Mouse (Mus musculus): Measurements from ENCODE around the gene Glis2. TPM values are rescaled to one million over a fixed set of nuclear protein-coding genes. Genes with fewer than 3 reads are reported as not detected.
A peak's percentile ranks its signal among the peaks of the same experiment; 100 is the strongest.

Glis2 gene
- polyA plus RNA-seq, 1 experiment, result 29.6 TPM

GRCm38 (mm10) chr16:4559715-4560144 lies 34.8 kb upstream of the Glis2 start, which contains the start of gene Tfap4:
TSS of gene Tfap4 (minus strand) at chr16:4559854.
- H3K27me3 ChIP-seq (ENCODE audit: control insufficient read depth, insufficient read depth, insufficient read length), result no peaks in the 10 kb centered on the region
- H3K79me2 ChIP-seq (ENCODE audit: control insufficient read depth, insufficient read depth), result peaks cover 36% of the 10 kb centered on the region
- peak within 1 kb of the TSS; percentile 32 for H3ac ChIP-seq (ENCODE audit: control insufficient read depth, insufficient read length)
- H3K4me3 ChIP-seq, result peak within 1 kb of the TSS; percentile 80
- no peaks in the 10 kb centered on the region for H3K36me3 ChIP-seq (ENCODE audit: control insufficient read depth, insufficient read depth)
- H3K4me2 ChIP-seq (ENCODE audit: low read depth), result peak within 1 kb of the TSS; percentile 97
- TF ChIP-seq TCF3 (IDR thresholded peaks at IDR 0.05; ENCODE audit: insufficient read length, low read depth) (no peak), MYOG (IDR thresholded peaks at IDR 0.05; ENCODE audit: control insufficient read depth in 1 of 3, insufficient read depth in 1 of 3, insufficient read length in 2 of 3, low read depth in 2 of 3) (peak in 1 of 3 experiments; percentile 63), E2F4 (IDR thresholded peaks at IDR 0.05; ENCODE audit: insufficient read depth) (peak; percentile 77), CEBPB (IDR thresholded peaks at IDR 0.05; ENCODE audit: insufficient read depth, poor library complexity, severe bottlenecking) (no peak), SRF (IDR thresholded peaks at IDR 0.05; ENCODE audit: control insufficient read depth, insufficient read length, low read depth) (no peak), POLR2AphosphoS2 (IDR thresholded peaks at IDR 0.05; ENCODE audit: insufficient read length, low read depth) (no peak), TCF12 (IDR thresholded peaks at IDR 0.05; ENCODE audit: insufficient read depth, poor library complexity, severe bottlenecking) (peak; percentile 33), USF1 (IDR thresholded peaks at IDR 0.05; ENCODE audit: low read depth) (no peak), POLR2A (IDR thresholded peaks at IDR 0.05; ENCODE audit: insufficient read length, low read depth) (no peak), MAX (IDR thresholded peaks at IDR 0.05; ENCODE audit: low read depth) (no peak), MYOD1 (IDR thresholded peaks at IDR 0.05; ENCODE audit: control insufficient read depth in 1 of 3, insufficient read length in 2 of 3, low read depth in 2 of 3) (peak; percentile 52 to 68 (median 68)), REST (IDR thresholded peaks at IDR 0.05; ENCODE audit: insufficient read depth, insufficient read length) (no peak)

- Histone ChIP-seq H3K79me2 (ENCODE audit: control insufficient read depth, insufficient read depth) (peaks cover 30% of the 10 kb centered on the region), H3ac (ENCODE audit: control insufficient read depth, insufficient read length) (peak overlapping the region; percentile 32), H3K27me3 (ENCODE audit: control insufficient read depth, insufficient read depth, insufficient read length) (no peaks in the 10 kb centered on the region), H3K4me2 (ENCODE audit: low read depth) (peak overlapping the region; percentile 97), H3K4me3 (peak overlapping the region; percentile 80), H3K36me3 (ENCODE audit: control insufficient read depth, insufficient read depth) (no peaks in the 10 kb centered on the region)
- no peak for TF ChIP-seq MAX (IDR thresholded peaks at IDR 0.05; ENCODE audit: low read depth)
- no peak for TF ChIP-seq CEBPB (IDR thresholded peaks at IDR 0.05; ENCODE audit: insufficient read depth, poor library complexity, severe bottlenecking)
- no peak for TF ChIP-seq REST (IDR thresholded peaks at IDR 0.05; ENCODE audit: insufficient read depth, insufficient read length)
- no peak for TF ChIP-seq E2F4 (IDR thresholded peaks at IDR 0.05; ENCODE audit: insufficient read depth)
- no peak for TF ChIP-seq TCF12 (IDR thresholded peaks at IDR 0.05; ENCODE audit: insufficient read depth, poor library complexity, severe bottlenecking)
- TF ChIP-seq POLR2A (IDR thresholded peaks at IDR 0.05; ENCODE audit: insufficient read length, low read depth), result no peak
- TF ChIP-seq TCF3 (IDR thresholded peaks at IDR 0.05; ENCODE audit: insufficient read length, low read depth), result no peak
- no peak for TF ChIP-seq MYOD1 (IDR thresholded peaks at IDR 0.05; ENCODE audit: control insufficient read depth in 1 of 3, insufficient read length in 2 of 3, low read depth in 2 of 3)
- TF ChIP-seq POLR2AphosphoS2 (IDR thresholded peaks at IDR 0.05; ENCODE audit: insufficient read length, low read depth), result no peak
- no peak for TF ChIP-seq USF1 (IDR thresholded peaks at IDR 0.05; ENCODE audit: low read depth)
- TF ChIP-seq SRF (IDR thresholded peaks at IDR 0.05; ENCODE audit: control insufficient read depth, insufficient read length, low read depth), result no peak
- no peak for TF ChIP-seq MYOG (IDR thresholded peaks at IDR 0.05; ENCODE audit: control insufficient read depth in 1 of 3, insufficient read depth in 1 of 3, insufficient read length in 2 of 3, low read depth in 2 of 3)
Observed at GRCm38 (mm10) chr16:4560145-4560952, 34.2 kb upstream of the Glis2 start.

- Histone ChIP-seq H3K4me2 (ENCODE audit: low read depth) (no peak overlapping the region), H3K4me3 (no peak overlapping the region), H3K27me3 (ENCODE audit: control insufficient read depth, insufficient read depth, insufficient read length) (peaks cover 10% of the 10 kb centered on the region), H3K36me3 (ENCODE audit: control insufficient read depth, insufficient read depth) (no peaks in the 10 kb centered on the region), H3ac (ENCODE audit: control insufficient read depth, insufficient read length) (no peak overlapping the region), H3K79me2 (ENCODE audit: control insufficient read depth, insufficient read depth) (no peaks in the 10 kb centered on the region)
- TF ChIP-seq TCF3 (IDR thresholded peaks at IDR 0.05; ENCODE audit: insufficient read length, low read depth) (no peak), USF1 (IDR thresholded peaks at IDR 0.05; ENCODE audit: low read depth) (no peak), MAX (IDR thresholded peaks at IDR 0.05; ENCODE audit: low read depth) (no peak), SRF (IDR thresholded peaks at IDR 0.05; ENCODE audit: control insufficient read depth, insufficient read length, low read depth) (no peak), MYOG (IDR thresholded peaks at IDR 0.05; ENCODE audit: control insufficient read depth in 1 of 3, insufficient read depth in 1 of 3, insufficient read length in 2 of 3, low read depth in 2 of 3) (no peak), TCF12 (IDR thresholded peaks at IDR 0.05; ENCODE audit: insufficient read depth, poor library complexity, severe bottlenecking) (no peak), E2F4 (IDR thresholded peaks at IDR 0.05; ENCODE audit: insufficient read depth) (no peak), POLR2A (IDR thresholded peaks at IDR 0.05; ENCODE audit: insufficient read length, low read depth) (no peak)
Observed at GRCm38 (mm10) chr16:4567912-4568311, 26.6 kb upstream of the Glis2 start.

GRCm38 (mm10) chr16:4570737-4571136 lies 23.8 kb upstream of the Glis2 start:
- no peak for TF ChIP-seq SRF (IDR thresholded peaks at IDR 0.05; ENCODE audit: control insufficient read depth, insufficient read length, low read depth)
- TF ChIP-seq TCF12 (IDR thresholded peaks at IDR 0.05; ENCODE audit: insufficient read depth, poor library complexity, severe bottlenecking), result no peak
- no peak for TF ChIP-seq E2F4 (IDR thresholded peaks at IDR 0.05; ENCODE audit: insufficient read depth)
- no peak for TF ChIP-seq REST (IDR thresholded peaks at IDR 0.05; ENCODE audit: insufficient read depth, insufficient read length)
- no peak for TF ChIP-seq POLR2A (IDR thresholded peaks at IDR 0.05; ENCODE audit: insufficient read length, low read depth)
- no peak for TF ChIP-seq USF1 (IDR thresholded peaks at IDR 0.05; ENCODE audit: low read depth)
- TF ChIP-seq CEBPB (IDR thresholded peaks at IDR 0.05; ENCODE audit: insufficient read depth, poor library complexity, severe bottlenecking), result no peak
- no peak for TF ChIP-seq TCF3 (IDR thresholded peaks at IDR 0.05; ENCODE audit: insufficient read length, low read depth)
- Histone ChIP-seq H3K4me2 (ENCODE audit: low read depth) (no peak overlapping the region), H3K4me3 (no peak overlapping the region), H3K79me2 (ENCODE audit: control insufficient read depth, insufficient read depth) (no peaks in the 10 kb centered on the region), H3ac (ENCODE audit: control insufficient read depth, insufficient read length) (no peak overlapping the region), H3K27me3 (ENCODE audit: control insufficient read depth, insufficient read depth, insufficient read length) (peaks cover 6% of the 10 kb centered on the region), H3K36me3 (ENCODE audit: control insufficient read depth, insufficient read depth) (no peaks in the 10 kb centered on the region)

Data from myocyte (in vitro differentiated cells).